Mouse (Mus musculus) MEL (cell line): ENCODE results near the gene Tnks1bp1. TPM values are rescaled to one million over a fixed set of nuclear protein-coding genes. Genes with fewer than 3 reads are reported as not detected.

Source experiments
- DNase-seq: peaks from one replicate; pipeline ENCODE4 v3.0.0; 2011; ENCODE audit warnings: low read depth, low spot score
- H3K27ac ChIP-seq: 2 replicates; pipeline ENCODE4 v1.5.1; 2012; ENCODE audit warnings: low read depth, mild to moderate bottlenecking, control low read depth, low read length, moderate library complexity; ENCODE audit not compliant: control insufficient read depth
- H3K27me3 ChIP-seq, 2 experiments: fragments of 150-350 bp in 1 of 2; sonication (generic) in 1 of 2; 2 replicates each; pipeline ENCODE4 v1.6.1; 2012; ENCODE audit warnings: low read length in 2 of 2, mild to moderate bottlenecking in 2 of 2, improper control_type of control experiment in 1 of 2, moderate library complexity in 1 of 2; ENCODE audit not compliant: insufficient read depth in 2 of 2, control insufficient read depth in 1 of 2
- H3K36me3 ChIP-seq, 2 experiments: 2 replicates each; pipeline ENCODE4 v1.6.1; 2012 to 2014; ENCODE audit warnings: low read length in 2 of 2, improper control_type of control experiment in 1 of 2, inconsistent platforms in 1 of 2, mild to moderate bottlenecking in 1 of 2; ENCODE audit not compliant: insufficient read depth in 2 of 2, control insufficient read depth in 1 of 2
- H3K4me1 ChIP-seq, 2 experiments: fragments of 150-350 bp in 1 of 2; sonication (generic) in 1 of 2; 2 replicates each; pipeline ENCODE4 v1.6.1; 2012; ENCODE audit warnings: low read length in 2 of 2, improper control_type of control experiment in 1 of 2, mild to moderate bottlenecking in 1 of 2; ENCODE audit not compliant: insufficient read depth in 2 of 2, control insufficient read depth in 1 of 2
- H3K4me3 ChIP-seq, 2 experiments: fragments of 150-350 bp in 1 of 2; sonication (generic) in 1 of 2; 2 replicates each; pipeline ENCODE4 v1.5.1; 2012; ENCODE audit warnings: low read depth in 2 of 2, low read length in 2 of 2, mild to moderate bottlenecking in 2 of 2, moderate library complexity in 2 of 2, control low read depth in 1 of 2, improper control_type of control experiment in 1 of 2; ENCODE audit not compliant: control insufficient read depth in 1 of 2, insufficient read depth in 1 of 2
- H3K79me2 ChIP-seq: 2 replicates; pipeline ENCODE4 v1.6.1; 2012; ENCODE audit warnings: mild to moderate bottlenecking, low read length, moderate library complexity; ENCODE audit not compliant: control insufficient read depth, poor library complexity, insufficient read depth
- H3K9ac ChIP-seq: 2 replicates; pipeline ENCODE4 v1.6.1; 2012; ENCODE audit warnings: low read depth, mild to moderate bottlenecking, control low read depth, low read length, moderate library complexity; ENCODE audit not compliant: control insufficient read depth, poor library complexity, severe bottlenecking
- H3K9me3 ChIP-seq: fragments of 150-350 bp; sonication (generic); replicated peaks from 2 replicates; pipeline ENCODE4 v1.6.1; 2012; ENCODE audit warnings: mild to moderate bottlenecking, low read length, improper control_type of control experiment, moderate library complexity; ENCODE audit not compliant: insufficient read depth
- GATA1 ChIP-seq: IDR thresholded peaks from 2 replicates; pipeline ENCODE4 v1.6.1; 2011; ENCODE audit warnings: low read depth, low read length, improper control_type of control experiment
- KAT2A ChIP-seq: conservative IDR thresholded peaks from 2 replicates; pipeline ENCODE4 v1.6.1; 2012; ENCODE audit warnings: low read depth, low read length, improper control_type of control experiment, inconsistent platforms
- MAX ChIP-seq: IDR thresholded peaks from 2 replicates; pipeline ENCODE4 v1.6.1; 2011; ENCODE audit warnings: low read length, improper control_type of control experiment
- MAZ ChIP-seq: IDR thresholded peaks from 2 replicates; pipeline ENCODE4 v1.6.1; 2012; ENCODE audit warnings: low read depth, mild to moderate bottlenecking, inconsistent platforms, low read length, improper control_type of control experiment
- MYB ChIP-seq: IDR thresholded peaks from 2 replicates; pipeline ENCODE4 v1.6.1; 2011; ENCODE audit warnings: mild to moderate bottlenecking, low read depth, low read length, improper control_type of control experiment
- MYC ChIP-seq: IDR thresholded peaks from 2 replicates; pipeline ENCODE4 v1.6.1; 2011; ENCODE audit warnings: low read depth, mild to moderate bottlenecking, low read length, improper control_type of control experiment, moderate library complexity
- POLR2AphosphoS2 ChIP-seq: IDR thresholded peaks from 2 replicates; pipeline ENCODE4 v1.6.1; 2011; ENCODE audit warnings: low read length, improper control_type of control experiment
- RCOR1 ChIP-seq: IDR thresholded peaks from 2 replicates; pipeline ENCODE4 v1.6.1; 2012; ENCODE audit warnings: low read depth, mild to moderate bottlenecking, inconsistent platforms, low read length, improper control_type of control experiment
- SMC3 ChIP-seq: IDR thresholded peaks from 2 replicates; pipeline ENCODE4 v1.6.1; 2011; ENCODE audit warnings: low read depth, low read length, improper control_type of control experiment
- TBP ChIP-seq: IDR thresholded peaks from 2 replicates; pipeline ENCODE4 v1.8.0; 2011; ENCODE audit warnings: low read depth, low read length, improper control_type of control experiment
- UBTF ChIP-seq: IDR thresholded peaks from 2 replicates; pipeline ENCODE4 v1.6.1; 2012; ENCODE audit warnings: low read depth, mild to moderate bottlenecking, inconsistent platforms, low read length, improper control_type of control experiment, moderate library complexity, borderline replicate concordance; ENCODE audit not compliant: insufficient read depth
- USF1 ChIP-seq: IDR thresholded peaks from 2 replicates; pipeline ENCODE4 v1.6.1; 2014; ENCODE audit warnings: low read depth, mild to moderate bottlenecking, inconsistent platforms, low read length, improper control_type of control experiment, moderate library complexity
- ZMIZ1 ChIP-seq: IDR thresholded peaks from 2 replicates; pipeline ENCODE4 v1.6.1; 2012; ENCODE audit warnings: low read depth, mild to moderate bottlenecking, inconsistent platforms, low read length, improper control_type of control experiment, moderate library complexity
- polyA plus RNA-seq, 2 experiments: library from polyadenylated mRNA; stranded (reverse) in 1 of 2; unstranded in 1 of 2; fragments of >175 nt in 1 of 2; fragments of >200 nt in 1 of 2; gene quantifications; 2 replicates each; pipeline versions ENCODE4 v1.2.1 to v1.2.4; 2012; ENCODE audit warnings: low replicate concordance in 2 of 2, low read depth in 1 of 2; ENCODE audit not compliant: insufficient read length in 2 of 2, insufficient read depth in 1 of 2, missing spikeins in 1 of 2
- total RNA-seq: library from RNA; depleted of rRNA; stranded (reverse); fragments of 300-350 nt; gene quantifications from 2 replicates; pipeline ENCODE4 v1.2.3, GENCODE M21; 2012

The Tnks1bp1 gene
- total and polyA plus RNA-seq, 3 experiments = 5.5 to 9.9 TPM; not detected in 1

- TF ChIP-seq MYB = no peak
- no peak for TF ChIP-seq RCOR1
- TF ChIP-seq USF1 = no peak
- no peak for TF ChIP-seq TBP
- no peak for TF ChIP-seq MAX
- TF ChIP-seq MYC = no peak
- no peak for TF ChIP-seq POLR2AphosphoS2
- TF ChIP-seq UBTF = no peak
- H3K27me3 ChIP-seq = 0 out of 4 replicates have a peak, but pooled peaks cover 0 to 2% of the 10 kb centered on the region in 2 experiments
Observed at GRCm38 (mm10) chr2:85105426-85106013, 57.7 kb downstream of the Tnks1bp1 start.

GRCm38 (mm10) chr2:85106068-85106790 lies 58.4 kb downstream of the Tnks1bp1 start:
- Histone ChIP-seq H3K4me3 (no peak overlapping the region), H3K36me3 (no peaks in the 10 kb centered on the region), H3K9me3 (no peaks in the 10 kb centered on the region), H3K27ac (no peak overlapping the region), H3K9ac (no peak overlapping the region), H3K4me1 (no peaks in the 10 kb centered on the region), H3K79me2 (no peaks in the 10 kb centered on the region), H3K27me3 (0 out of 4 replicates have a peak, but pooled peaks cover 0 to 3% of the 10 kb centered on the region in 2 experiments)
- TF ChIP-seq GATA1 (no peak), ZMIZ1 (no peak), MAZ (no peak), SMC3 (no peak)
- DNase-seq = no peak

More at GRCm38 (mm10) chr2:85105426-85106013, 57.7 kb downstream of the Tnks1bp1 start:
- H3K4me3 ChIP-seq = no peak overlapping the region
- no peak overlapping the region for H3K27ac ChIP-seq
- H3K9ac ChIP-seq = no peak overlapping the region
- no peaks in the 10 kb centered on the region for H3K36me3 ChIP-seq
- DNase-seq = no peak
- no peaks in the 10 kb centered on the region for H3K79me2 ChIP-seq
- H3K9me3 ChIP-seq = no peaks in the 10 kb centered on the region
- H3K4me1 ChIP-seq = no peaks in the 10 kb centered on the region

- Histone ChIP-seq H3K27ac (no peak overlapping the region), H3K4me1 (no peaks in the 10 kb centered on the region), H3K79me2 (no peaks in the 10 kb centered on the region), H3K9me3 (no peaks in the 10 kb centered on the region), H3K27me3 (peaks cover 0 to 3% of the 10 kb centered on the region in 2 experiments; a peak in 1 of 4 replicates), H3K9ac (no peak overlapping the region), H3K4me3 (no peak overlapping the region), H3K36me3 (no peaks in the 10 kb centered on the region)
- no peak for DNase-seq
- no peak for TF ChIP-seq KAT2A
Observed at GRCm38 (mm10) chr2:85106941-85107340, 59.1 kb downstream of the Tnks1bp1 start.
